11 mouse cellular contexts compared by ENCODE assay signal in the genomic region with DNA sequence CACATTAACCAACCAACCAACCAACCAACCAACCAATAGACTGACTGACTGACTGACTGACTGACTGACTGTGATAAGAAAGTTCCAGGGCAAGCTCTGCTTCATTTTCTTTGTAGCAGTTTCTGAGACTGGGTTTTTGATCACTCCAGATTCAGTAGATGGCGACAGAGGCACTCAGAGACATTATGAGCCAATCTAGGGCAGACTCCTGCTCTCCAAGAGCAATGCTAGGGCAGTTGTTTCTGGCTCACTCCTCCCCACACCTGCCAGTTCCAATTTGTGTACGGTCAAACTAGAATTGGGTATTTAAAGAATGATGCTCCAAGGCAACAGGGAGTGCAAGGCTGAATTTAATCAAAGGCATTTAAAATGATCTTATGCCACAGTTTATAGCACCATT. TPM values are rescaled to one million over a fixed set of nuclear protein-coding genes. Genes with fewer than 3 reads are reported as not detected.
DNase-seq lines count a peak whose midpoint lies in the region; ATAC-seq and TF ChIP-seq lines count a peak whose summit lies in the region.
"Had no signal": no experiment of that assay in that cellular context is flagged by ENCODE, and none has a peak within 500 bp of the region (broad histone marks: within the 10 kb centered on the region; RNA-seq: fewer than 3 reads in every experiment).

No protein-coding gene starts in this region.

- H3K4me3 ChIP-seq in limb, embryonic 14.5 days (replicated peaks; ENCODE audit: low read length), result no peak overlapping the region
- H3K4me3 ChIP-seq in limb, embryonic 10.5 days, result no peak overlapping the region
- H3K4me3 ChIP-seq in kidney, postnatal 0 days (replicated peaks; ENCODE audit: low read depth, low read length), result no peak overlapping the region
- H3K4me3 ChIP-seq in forebrain, embryonic 13.5 days, result no peak overlapping the region
- H3K4me3 ChIP-seq: erythroblast, embryonic 14.5 days; liver, embryonic 15.5 days; stomach, embryonic 15.5 days had no signal

- H3K9ac ChIP-seq in limb, embryonic 14.5 days (ENCODE audit: low read depth, low read length, severe bottlenecking), result no peak overlapping the region
- no peak overlapping the region for H3K9ac ChIP-seq in kidney, postnatal 0 days (ENCODE audit: low read depth, low read length)
- no peak overlapping the region for H3K9ac ChIP-seq in forebrain, embryonic 13.5 days
- H3K9ac ChIP-seq: liver, embryonic 15.5 days; stomach, embryonic 15.5 days had no signal

- H3K36me3 ChIP-seq in limb, embryonic 14.5 days (ENCODE audit: control insufficient read depth, insufficient read depth, low read length), result no peaks in the 10 kb centered on the region
- no peaks in the 10 kb centered on the region for H3K36me3 ChIP-seq in limb, embryonic 10.5 days
- H3K36me3 ChIP-seq in kidney, postnatal 0 days (ENCODE audit: insufficient read depth, low read length), result no peaks in the 10 kb centered on the region
- no peaks in the 10 kb centered on the region for H3K36me3 ChIP-seq in forebrain, embryonic 13.5 days (ENCODE audit: poor library complexity, severe bottlenecking)
- H3K36me3 ChIP-seq: liver, embryonic 15.5 days; stomach, embryonic 15.5 days had no signal

- peak; percentile 48 for DNase-seq in adrenal gland, adult 8-10 months
- DNase-seq in adrenal gland, postnatal 4 days (ENCODE audit: low spot score in 2 of 2), result no peak
- peak; percentile 61 for DNase-seq in limb, embryonic 14.5 days (ENCODE audit: low spot score)
- DNase-seq in limb, embryonic 10.5 days (ENCODE audit: low spot score), result no peak
- DNase-seq in adrenal gland, postnatal 36 days, result peak; percentile 46 to 63
- DNase-seq in kidney, postnatal 0 days (ENCODE audit: low spot score), result peak; percentile 68

- H3K4me2 ChIP-seq in limb, embryonic 14.5 days (replicated peaks; ENCODE audit: low read depth, low read length, severe bottlenecking), result no peak overlapping the region
- no peak overlapping the region for H3K4me2 ChIP-seq in kidney, postnatal 0 days (ENCODE audit: low read length)
- no peak overlapping the region for H3K4me2 ChIP-seq in forebrain, embryonic 13.5 days
- H3K4me2 ChIP-seq: liver, embryonic 15.5 days; stomach, embryonic 15.5 days had no signal

- H3K4me1 ChIP-seq in limb, embryonic 14.5 days (ENCODE audit: control insufficient read depth, insufficient read depth, low read length), result no peaks in the 10 kb centered on the region
- no peaks in the 10 kb centered on the region for H3K4me1 ChIP-seq in limb, embryonic 10.5 days
- no peaks in the 10 kb centered on the region for H3K4me1 ChIP-seq in kidney, postnatal 0 days (replicated peaks; ENCODE audit: insufficient read depth, low read length)
- no peaks in the 10 kb centered on the region for H3K4me1 ChIP-seq in forebrain, embryonic 13.5 days
- H3K4me1 ChIP-seq: liver, embryonic 15.5 days; stomach, embryonic 15.5 days had no signal

- no peaks in the 10 kb centered on the region for H3K9me3 ChIP-seq in limb, embryonic 14.5 days (ENCODE audit: control insufficient read depth, low read length)
- no peaks in the 10 kb centered on the region for H3K9me3 ChIP-seq in limb, embryonic 10.5 days (replicated peaks)
- H3K9me3 ChIP-seq in kidney, postnatal 0 days (replicated peaks; ENCODE audit: low read length), result no peaks in the 10 kb centered on the region
- H3K9me3 ChIP-seq in forebrain, embryonic 13.5 days (replicated peaks), result no peaks in the 10 kb centered on the region
- H3K9me3 ChIP-seq: liver, embryonic 15.5 days; stomach, embryonic 15.5 days had no signal

- ATAC-seq in limb, embryonic 14.5 days (ENCODE audit: low FRiP score, low read depth), result no peak
- no peak; the same call in 1 of the 2 replicates for ATAC-seq in kidney, postnatal 0 days (replicated peaks; ENCODE audit: low FRiP score, low read depth)
- peak; percentile 47; the same call in 1 of the 2 replicates for ATAC-seq in neutrophil, adult 5-6 weeks (ENCODE audit: extremely low read depth, insufficient number of reproducible peaks, low FRiP score, poor library complexity, severe bottlenecking)
- no peak for ATAC-seq in forebrain, embryonic 13.5 days

- no peaks in the 10 kb centered on the region for H3K27me3 ChIP-seq in limb, embryonic 14.5 days (ENCODE audit: control insufficient read depth, insufficient read depth, low read length)
- no peaks in the 10 kb centered on the region for H3K27me3 ChIP-seq in limb, embryonic 10.5 days (ENCODE audit: low read depth, poor library complexity, severe bottlenecking)
- H3K27me3 ChIP-seq in kidney, postnatal 0 days (ENCODE audit: insufficient read depth, low read length), result no peaks in the 10 kb centered on the region
- no peaks in the 10 kb centered on the region for H3K27me3 ChIP-seq in forebrain, embryonic 13.5 days
- H3K27me3 ChIP-seq: liver, embryonic 15.5 days; stomach, embryonic 15.5 days had no signal

- H3K27ac ChIP-seq in limb, embryonic 14.5 days (replicated peaks; ENCODE audit: low read depth, low read length), result no peak overlapping the region
- H3K27ac ChIP-seq in limb, embryonic 10.5 days, result no peak overlapping the region
- H3K27ac ChIP-seq in kidney, postnatal 0 days, result no peak overlapping the region
- H3K27ac ChIP-seq in forebrain, embryonic 13.5 days, result no peak overlapping the region
- H3K27ac ChIP-seq: liver, embryonic 15.5 days; stomach, embryonic 15.5 days had no signal

- TF ChIP-seq POLR2A in limb, embryonic 14.5 days (IDR thresholded peaks at IDR 0.05; ENCODE audit: borderline replicate concordance, extremely low read depth, insufficient read depth, insufficient read length), result no peak

- peak; percentile 77 for TF ChIP-seq CTCF in kidney, postnatal 0 days (IDR thresholded peaks at IDR 0.05; ENCODE audit: low read depth)

- 23% methylated on average over 2 of the region's 2 CpGs for WGBS in limb, embryonic 14.5 days
- WGBS in limb, embryonic 10.5 days, result 39% methylated on average over 2 of the region's 2 CpGs
- 7% methylated on average over 2 of the region's 2 CpGs for WGBS in kidney, postnatal 0 days
- WGBS in forebrain, embryonic 13.5 days, result 28% methylated on average over 2 of the region's 2 CpGs

RNA-seq across cellular contexts. Expression of a gene that starts 5.1 kb away (rescaled TPM):
- 100 to 1,000 TPM; 199 to 471 (median 253) TPM for total RNA-seq in adrenal gland, adult 8-10 months (2022)
- 100 to 1,000 TPM; 119 to 145 TPM for total RNA-seq in adrenal gland, postnatal 4 days (2021)
- 0.29 and 0.38 TPM in 2 replicates for polyA plus RNA-seq in limb, embryonic 14.5 days (2012; rRNA removed)
- 0.26 TPM in 1 of 2 replicates, not detected in the other for polyA plus RNA-seq in limb, embryonic 14.5 days (2014; fragmentation: Nextera tagmentation; extraction: Ambion mirVana)
- not detected in 2 replicates for polyA plus RNA-seq in limb, embryonic 10.5 days (2016; fragmentation: Nextera tagmentation; extraction: Ambion mirVana)
- 100 to 1,000 TPM; 289 to 393 TPM for total RNA-seq in adrenal gland, postnatal 36 days (2021)
- polyA plus RNA-seq in kidney, postnatal 0 days (2015; fragmentation: Nextera tagmentation; extraction: Ambion mirVana), result 0.17 and 0.89 TPM in 2 replicates
- total RNA-seq in neutrophil, adult 5-6 weeks (2017), result not detected in 2 replicates
- polyA plus RNA-seq in forebrain, embryonic 13.5 days (2015; fragmentation: Nextera tagmentation; extraction: Ambion mirVana), result not detected in 2 replicates
- polyA plus RNA-seq: erythroblast, embryonic 14.5 days; liver, embryonic 15.5 days; stomach, embryonic 15.5 days had no signal

RNA-seq across cellular contexts. Expression of a gene that starts 23.9 kb away (rescaled TPM):
- total RNA-seq in adrenal gland, adult 8-10 months (2022), result 10 to 100 TPM in 1 of 4 experiments, 1 to 10 TPM in 3; 7.1 to 10.8 (median 9.2) TPM
- 10 to 100 TPM; 24.2 to 25.5 TPM for total RNA-seq in adrenal gland, postnatal 4 days (2021)
- polyA plus RNA-seq in limb, embryonic 14.5 days (2012; rRNA removed), result 9.0 and 12.1 TPM in 2 replicates
- 90.1 and 91.4 TPM in 2 replicates for polyA plus RNA-seq in limb, embryonic 14.5 days (2014; fragmentation: Nextera tagmentation; extraction: Ambion mirVana)
- 226 and 229 TPM in 2 replicates for polyA plus RNA-seq in limb, embryonic 10.5 days (2016; fragmentation: Nextera tagmentation; extraction: Ambion mirVana)
- 1 to 10 TPM; 8.8 TPM for total RNA-seq in adrenal gland, postnatal 36 days (2021)
- polyA plus RNA-seq in kidney, postnatal 0 days (2015; fragmentation: Nextera tagmentation; extraction: Ambion mirVana), result 77.3 and 80.6 TPM in 2 replicates
- total RNA-seq in neutrophil, adult 5-6 weeks (2017), result 6.8 and 7.1 TPM in 2 replicates
- polyA plus RNA-seq in forebrain, embryonic 13.5 days (2015; fragmentation: Nextera tagmentation; extraction: Ambion mirVana), result 150 and 164 TPM in 2 replicates

RNA-seq across cellular contexts. Expression of a gene that starts 44.2 kb away (rescaled TPM):
- total RNA-seq in adrenal gland, adult 8-10 months (2022), result 100 to 1,000 TPM; 551 to 775 (median 679) TPM
- total RNA-seq in adrenal gland, postnatal 4 days (2021), result 100 to 1,000 TPM; 482 to 508 TPM
- 640 and 683 TPM in 2 replicates for polyA plus RNA-seq in limb, embryonic 14.5 days (2012; rRNA removed)
- 260 and 283 TPM in 2 replicates for polyA plus RNA-seq in limb, embryonic 14.5 days (2014; fragmentation: Nextera tagmentation; extraction: Ambion mirVana)
- 161 and 181 TPM in 2 replicates for polyA plus RNA-seq in limb, embryonic 10.5 days (2016; fragmentation: Nextera tagmentation; extraction: Ambion mirVana)
- total RNA-seq in adrenal gland, postnatal 36 days (2021), result 100 to 1,000 TPM; 505 to 659 TPM
- 189 and 193 TPM in 2 replicates for polyA plus RNA-seq in kidney, postnatal 0 days (2015; fragmentation: Nextera tagmentation; extraction: Ambion mirVana)
- total RNA-seq in neutrophil, adult 5-6 weeks (2017), result 1,840 and 1,846 TPM in 2 replicates
- polyA plus RNA-seq in forebrain, embryonic 13.5 days (2015; fragmentation: Nextera tagmentation; extraction: Ambion mirVana), result 229 and 252 TPM in 2 replicates

Comparison
In these comparisons a context has a peak if more than half of its experiments do, and no peak if none do; other contexts are left out.
1. DNase-seq: peak in adrenal gland, adult 8-10 months (single experiment), limb, embryonic 14.5 days (single experiment), adrenal gland, postnatal 36 days (2 of 2) and kidney, postnatal 0 days (single experiment); none in adrenal gland, postnatal 4 days (0 of 2) and limb, embryonic 10.5 days (single experiment).
2. RNA of a gene that starts 5.1 kb away (total RNA-seq): 289 to 393 TPM in adrenal gland, postnatal 36 days, 199 to 471 TPM in adrenal gland, adult 8-10 months and 119 to 145 TPM in adrenal gland, postnatal 4 days; not detected in neutrophil, adult 5-6 weeks; every median in the first group is over 100 times any median in the second.